Mouse (Mus musculus) urinary bladder, postnatal 10 days (tissue): Measurements from ENCODE around the gene Olfr1217.
"Not testable (repeated sequence)": the region's sequence is repeated elsewhere in the genome, so short reads cannot be mapped to it uniquely, and the experiment has no call there.

Experiments
- DNase-seq: peaks from one replicate; pipeline ENCODE4 v3.0.0; 2022; ENCODE audit warnings: low spot score

Gene Olfr1217

GRCm38 (mm10) chr2:89031965-89032364, at the start of gene Olfr1217:
Gene Olfr1217 (minus strand): TSS chr2:89032065.
- DNase-seq = no peak

- no peak for DNase-seq
Measured at GRCm38 (mm10) chr2:89081487-89081886, 49.6 kb upstream of the Olfr1217 start.

- DNase-seq = no peak
Measured at GRCm38 (mm10) chr2:89061087-89061486, 29.2 kb upstream of the Olfr1217 start, which contains the start of gene Olfr1218. Gene Olfr1218 (minus strand): TSS chr2:89061187.

- not testable (repeated sequence) for DNase-seq
Measured at GRCm38 (mm10) chr2:89021436-89021835, 10.4 kb downstream of the Olfr1217 start.

GRCm38 (mm10) chr2:89018240-89018639, 13.6 kb downstream of the Olfr1217 start, which contains the start of gene Olfr1216:
Gene Olfr1216 (minus strand): TSS chr2:89018340.
- no peak for DNase-seq

- no peak for DNase-seq
Measured at GRCm38 (mm10) chr2:89006873-89007272, 25.0 kb downstream of the Olfr1217 start, which contains the start of gene Olfr1215. Gene Olfr1215 (minus strand): TSS chr2:89006973.

GRCm38 (mm10) chr2:88992553-88992952, 39.3 kb downstream of the Olfr1217 start, which contains the start of gene Olfr1214:
Gene Olfr1214 (minus strand): TSS chr2:88992653.
- no peak for DNase-seq

- no peak for DNase-seq
Measured at GRCm38 (mm10) chr2:88980181-88980580, 51.7 kb downstream of the Olfr1217 start, which contains the start of gene Gm13762. Gene Gm13762 (minus strand): TSS chr2:88980281.
